Mouse (Mus musculus): Measurements from ENCODE around the gene Tspan5. TPM values are rescaled to one million over a fixed set of nuclear protein-coding genes. Genes with fewer than 3 reads are reported as not detected.

The Tspan5 gene
- polyA plus RNA-seq, 1 experiment: 52.0 TPM

- Histone ChIP-seq H3K4me3 (ENCODE audit: insufficient read depth, low read length) (no peak overlapping the region), H3K4me1 (ENCODE audit: control insufficient read depth, insufficient read depth, low read length) (peaks cover 8% of the 10 kb centered on the region), H3K27ac (ENCODE audit: insufficient read depth, low read length) (peak overlapping the region; percentile 1; the same call in 1 of the 2 replicates)
- TF ChIP-seq POLR2A (IDR thresholded peaks at IDR 0.05; ENCODE audit: low read depth, low read length): no peak
- TF ChIP-seq CTCF (IDR thresholded peaks at IDR 0.05; ENCODE audit: borderline replicate concordance, insufficient read depth, low read length): no peak
These were observed 73.3 kb downstream of the Tspan5 start for GRCm38 (mm10) chr3:138815127-138815837.

DNA sequence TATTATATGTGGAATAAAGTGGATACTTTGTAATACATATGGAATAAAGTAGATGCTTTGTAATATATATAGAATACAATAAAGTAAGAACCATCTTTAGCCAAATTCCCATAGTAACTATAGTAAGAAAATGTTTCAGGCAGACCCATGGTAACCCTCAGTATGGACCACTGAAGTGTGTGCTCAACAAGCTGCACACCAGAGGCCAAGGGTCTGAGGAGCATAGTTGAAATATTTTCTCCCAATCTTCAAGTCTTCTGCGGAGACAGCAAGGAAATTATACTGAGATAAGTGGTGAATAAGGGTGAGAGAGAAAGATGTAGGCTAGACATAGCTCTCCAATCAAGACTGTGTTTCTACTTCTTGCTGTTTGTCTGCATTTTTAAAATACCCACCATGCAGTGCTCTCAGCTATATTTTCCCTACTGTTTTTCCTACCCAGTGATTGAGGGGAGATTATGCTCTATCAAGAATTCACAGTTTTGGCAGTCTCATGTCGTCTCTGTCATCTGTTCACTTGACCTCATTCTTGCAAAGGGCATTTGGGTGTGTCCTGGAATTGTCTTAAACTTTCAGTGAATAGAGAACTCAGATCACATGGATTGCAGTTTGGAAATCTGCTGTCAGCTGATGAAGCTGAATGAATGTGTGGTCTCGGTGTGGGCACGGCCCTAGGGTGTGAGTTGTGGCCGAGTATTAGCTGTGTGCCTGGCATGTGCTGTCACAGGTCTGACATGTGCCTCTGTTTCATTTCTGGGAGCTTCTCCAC lies 75.1 kb downstream of the Tspan5 start:
- TF ChIP-seq CTCF (IDR thresholded peaks at IDR 0.05; ENCODE audit: borderline replicate concordance, insufficient read depth, low read length): no peak
- TF ChIP-seq POLR2A (IDR thresholded peaks at IDR 0.05; ENCODE audit: low read depth, low read length): no peak
- H3K27ac ChIP-seq (ENCODE audit: insufficient read depth, low read length): no peak overlapping the region
- H3K4me3 ChIP-seq (ENCODE audit: insufficient read depth, low read length): no peak overlapping the region

GRCm38 (mm10) chr3:138819862-138820261 lies 77.9 kb downstream of the Tspan5 start:
- H3K4me1 ChIP-seq (ENCODE audit: control insufficient read depth, insufficient read depth, low read length): peaks cover 12% of the 10 kb centered on the region
- no peak overlapping the region for H3K4me3 ChIP-seq (ENCODE audit: insufficient read depth, low read length)
- TF ChIP-seq POLR2A (IDR thresholded peaks at IDR 0.05; ENCODE audit: low read depth, low read length) (no peak), CTCF (IDR thresholded peaks at IDR 0.05; ENCODE audit: borderline replicate concordance, insufficient read depth, low read length) (no peak)
- H3K27ac ChIP-seq (ENCODE audit: insufficient read depth, low read length): no peak overlapping the region

More for the DNA sequence above, 75.1 kb downstream of the Tspan5 start:
- H3K4me1 ChIP-seq (ENCODE audit: control insufficient read depth, insufficient read depth, low read length): peaks cover 12% of the 10 kb centered on the region

DNA sequence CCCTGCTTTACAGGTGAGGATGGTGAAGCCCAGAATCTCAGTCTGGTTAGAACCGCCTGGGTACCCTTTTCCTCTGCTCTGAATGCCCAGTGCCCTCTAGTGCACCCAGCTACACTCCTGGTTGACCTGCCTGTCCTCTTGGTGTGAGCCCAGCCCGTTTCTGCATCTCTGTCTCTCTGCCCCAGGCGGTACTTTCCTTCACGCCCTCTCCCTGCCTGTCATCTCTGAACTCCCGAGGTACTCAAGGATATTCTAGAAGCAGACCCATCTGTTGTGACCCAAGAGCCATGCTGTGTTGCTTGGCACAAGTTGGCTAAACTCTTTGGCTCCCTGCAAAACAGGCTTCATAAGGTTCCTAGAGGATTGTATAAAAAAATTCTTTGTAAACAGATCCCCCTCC lies 78.3 kb downstream of the Tspan5 start:
- no peak overlapping the region for H3K27ac ChIP-seq (ENCODE audit: insufficient read depth, low read length)
- H3K4me1 ChIP-seq (ENCODE audit: control insufficient read depth, insufficient read depth, low read length): peaks cover 11% of the 10 kb centered on the region
- H3K4me3 ChIP-seq (ENCODE audit: insufficient read depth, low read length): no peak overlapping the region
- no peak for TF ChIP-seq CTCF (IDR thresholded peaks at IDR 0.05; ENCODE audit: borderline replicate concordance, insufficient read depth, low read length)
- no peak for TF ChIP-seq POLR2A (IDR thresholded peaks at IDR 0.05; ENCODE audit: low read depth, low read length)

DNA sequence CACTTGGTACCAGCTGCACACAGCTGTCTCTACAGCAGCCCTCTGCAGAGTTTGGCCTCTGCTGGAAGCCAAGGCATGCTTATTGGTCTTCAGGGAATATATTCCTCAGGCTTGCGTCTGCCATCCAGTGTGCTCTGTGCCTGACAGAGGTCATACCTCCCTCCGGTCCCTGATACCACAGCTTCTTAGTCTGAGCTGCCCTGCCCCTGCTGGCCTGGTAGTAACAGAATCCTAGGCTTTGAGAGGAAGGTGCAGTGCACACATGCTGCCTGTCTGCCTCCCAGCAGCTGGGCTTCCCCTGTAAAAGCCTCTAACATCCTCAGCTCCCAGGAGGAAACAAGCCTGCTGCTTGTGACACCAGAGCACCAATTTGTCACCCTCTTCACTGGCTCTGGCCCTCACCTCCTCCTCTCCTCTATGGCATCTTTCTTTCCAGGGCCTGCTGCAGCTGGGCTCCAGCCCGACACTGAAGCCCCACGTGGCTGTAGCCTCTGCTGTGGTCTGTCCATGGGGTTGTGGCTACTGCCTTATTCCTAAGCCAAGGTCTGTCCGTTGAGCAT lies 80.0 kb downstream of the Tspan5 start:
- H3K4me1 ChIP-seq (ENCODE audit: control insufficient read depth, insufficient read depth, low read length): peaks cover 9% of the 10 kb centered on the region
- H3K27ac ChIP-seq (ENCODE audit: insufficient read depth, low read length): no peak overlapping the region
- H3K4me3 ChIP-seq (ENCODE audit: insufficient read depth, low read length): no peak overlapping the region
- TF ChIP-seq POLR2A (IDR thresholded peaks at IDR 0.05; ENCODE audit: low read depth, low read length): no peak

DNA sequence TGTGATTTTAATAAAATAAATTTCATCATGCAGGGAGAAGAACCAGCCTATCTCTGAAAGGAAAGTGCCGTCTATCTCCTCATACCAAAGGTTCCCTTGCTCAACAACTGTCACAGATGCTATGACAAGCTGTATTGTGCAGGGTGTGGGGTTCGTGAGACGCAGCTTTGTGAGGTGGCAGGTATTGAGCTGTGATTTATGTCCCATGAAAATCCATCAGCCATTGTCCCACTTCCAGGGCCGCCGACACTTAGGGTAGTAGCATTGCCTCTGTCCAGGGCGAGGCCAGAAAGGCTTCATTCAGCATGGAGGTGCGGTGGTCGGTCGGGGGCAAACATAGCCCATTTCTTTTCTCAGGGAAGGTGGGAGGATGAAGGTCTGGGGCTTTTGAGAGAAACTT lies 81.9 kb downstream of the Tspan5 start:
- H3K4me1 ChIP-seq (ENCODE audit: control insufficient read depth, insufficient read depth, low read length): peaks cover 4% of the 10 kb centered on the region; the same call in 1 of the 2 replicates

GRCm38 (mm10) chr3:138825296-138825695 lies 83.3 kb downstream of the Tspan5 start:
- Histone ChIP-seq H3K4me1 (ENCODE audit: control insufficient read depth, insufficient read depth, low read length) (peaks cover 4% of the 10 kb centered on the region; the same call in 1 of the 2 replicates), H3K27ac (ENCODE audit: insufficient read depth, low read length) (no peak overlapping the region), H3K4me3 (ENCODE audit: insufficient read depth, low read length) (no peak overlapping the region)
- no peak for TF ChIP-seq CTCF (IDR thresholded peaks at IDR 0.05; ENCODE audit: borderline replicate concordance, insufficient read depth, low read length)
- no peak for TF ChIP-seq POLR2A (IDR thresholded peaks at IDR 0.05; ENCODE audit: low read depth, low read length)

More for the DNA sequence above, 81.9 kb downstream of the Tspan5 start:
- no peak overlapping the region for H3K4me3 ChIP-seq (ENCODE audit: insufficient read depth, low read length)
- TF ChIP-seq CTCF (IDR thresholded peaks at IDR 0.05; ENCODE audit: borderline replicate concordance, insufficient read depth, low read length) (no peak), POLR2A (IDR thresholded peaks at IDR 0.05; ENCODE audit: low read depth, low read length) (no peak)
- no peak overlapping the region for H3K27ac ChIP-seq (ENCODE audit: insufficient read depth, low read length)

DNA sequence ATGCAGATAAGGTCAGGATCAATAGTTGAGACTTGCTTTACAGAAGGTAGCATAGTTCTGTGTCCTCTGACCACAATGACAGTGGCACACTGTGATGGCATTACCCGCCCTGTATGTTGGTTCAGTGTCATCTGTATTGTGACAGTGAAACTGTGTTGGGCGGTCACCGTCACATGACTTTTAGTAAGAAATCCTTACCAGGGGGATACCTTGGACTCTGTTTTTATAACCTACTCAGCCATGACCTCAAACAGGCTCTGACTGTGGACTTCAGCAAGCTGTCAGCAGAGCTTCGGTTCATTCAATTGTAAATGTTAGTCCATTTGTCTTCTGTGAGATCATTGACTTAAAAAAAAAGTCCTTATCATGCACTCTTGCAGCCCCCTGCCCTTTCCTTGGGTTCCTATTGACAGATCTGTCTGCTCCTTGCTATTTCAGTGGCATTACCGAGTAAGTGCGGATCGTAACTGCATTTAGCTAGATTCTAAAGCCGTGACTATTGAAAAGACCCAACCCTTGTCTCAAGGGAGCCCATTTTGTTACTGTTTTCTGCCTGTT lies 84.3 kb downstream of the Tspan5 start:
- Histone ChIP-seq H3K4me1 (ENCODE audit: control insufficient read depth, insufficient read depth, low read length) (peaks cover 4% of the 10 kb centered on the region; the same call in 1 of the 2 replicates), H3K4me3 (ENCODE audit: insufficient read depth, low read length) (no peak overlapping the region), H3K27ac (ENCODE audit: insufficient read depth, low read length) (no peak overlapping the region)
- TF ChIP-seq POLR2A (IDR thresholded peaks at IDR 0.05; ENCODE audit: low read depth, low read length) (no peak), CTCF (IDR thresholded peaks at IDR 0.05; ENCODE audit: borderline replicate concordance, insufficient read depth, low read length) (no peak)

DNA sequence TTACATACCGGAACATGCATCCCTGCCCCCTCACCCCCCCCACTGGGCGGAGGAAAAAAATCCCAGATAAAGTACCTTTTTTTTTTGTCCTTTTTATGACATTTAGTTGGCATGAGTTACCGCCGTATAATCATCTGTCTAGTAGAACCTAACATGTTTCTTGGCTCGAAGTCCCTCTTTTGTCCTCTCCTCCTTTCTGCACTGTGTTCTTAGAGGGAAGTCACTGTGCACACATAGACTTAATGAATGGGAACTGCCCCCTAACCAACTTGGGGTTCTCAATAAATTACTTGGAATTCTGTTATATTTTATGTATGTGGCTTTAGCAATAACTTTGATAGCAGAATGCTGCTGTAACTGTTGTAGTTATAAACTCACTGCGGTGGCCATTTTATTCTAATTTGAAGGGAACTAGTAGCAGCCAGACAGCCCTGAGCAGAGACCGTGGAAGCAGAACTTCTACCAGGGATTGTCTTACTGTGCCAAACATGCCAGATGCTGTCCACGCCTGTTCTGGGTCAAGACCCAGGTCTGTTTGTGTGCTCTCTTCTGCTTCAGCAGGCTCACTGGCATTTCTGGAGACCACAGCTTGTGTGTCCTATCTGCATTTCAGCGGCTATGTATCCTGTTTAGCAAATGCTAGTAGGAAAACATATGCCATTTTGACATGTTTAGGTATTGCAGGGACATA lies 91.0 kb downstream of the Tspan5 start:
- TF ChIP-seq POLR2A (IDR thresholded peaks at IDR 0.05; ENCODE audit: low read depth, low read length) (no peak), CTCF (IDR thresholded peaks at IDR 0.05; ENCODE audit: borderline replicate concordance, insufficient read depth, low read length) (no peak)
- 0 out of 2 replicates have a peak, but pooled peaks cover 5% of the 10 kb centered on the region for H3K4me1 ChIP-seq (ENCODE audit: control insufficient read depth, insufficient read depth, low read length)
- no peak overlapping the region for H3K4me3 ChIP-seq (ENCODE audit: insufficient read depth, low read length)
- no peak overlapping the region for H3K27ac ChIP-seq (ENCODE audit: insufficient read depth, low read length)
